Mouse (Mus musculus) MEL (cell line): ENCODE results near the gene Mif.

Source experiments
- NELFE ChIP-seq: IDR thresholded peaks from 2 replicates; pipeline ENCODE4 v1.6.1; 2011; ENCODE audit warnings: low read depth, low read length, improper control_type of control experiment
- POLR2A ChIP-seq, 2 experiments: IDR thresholded peaks; 2 replicates each; pipeline ENCODE4 v1.6.1; 2011 to 2012; ENCODE audit warnings: low read length in 2 of 2, mild to moderate bottlenecking in 2 of 2, control low read depth in 1 of 2, improper control_type of control experiment in 1 of 2, low read depth in 1 of 2, moderate library complexity in 1 of 2; ENCODE audit not compliant: control insufficient read depth in 1 of 2, insufficient read depth in 1 of 2, poor library complexity in 1 of 2
- TAL1 ChIP-seq: IDR thresholded peaks from 2 replicates; pipeline ENCODE4 v1.6.1; 2012; ENCODE audit warnings: mild to moderate bottlenecking, inconsistent platforms, low read length, moderate library complexity, mixed read lengths

- TF ChIP-seq POLR2A (IDR thresholded peaks at IDR 0.05; ENCODE audit: control insufficient read depth in 1 of 2, insufficient read depth in 1 of 2, low read depth in 1 of 2, low read length in 2 of 2, poor library complexity in 1 of 2) (no peak), TAL1 (no peak), NELFE (no peak)
Measured at GRCm38 (mm10) chr10:75848382-75848781, 11.7 kb downstream of the Mif start.
